Mouse (Mus musculus): Measurements from ENCODE around the gene Abhd12b. TPM values are rescaled to one million over a fixed set of nuclear protein-coding genes. Genes with fewer than 3 reads are reported as not detected.

Gene Abhd12b
- polyA plus RNA-seq, 1 experiment: not detected

- no peak overlapping the region for H3K27ac ChIP-seq (ENCODE audit: control insufficient read depth, insufficient read depth, low read depth, low read length)
- H3K4me3 ChIP-seq (ENCODE audit: control insufficient read depth, low read depth, low read length): no peak overlapping the region
- no peaks in the 10 kb centered on the region for H3K4me1 ChIP-seq (ENCODE audit: control insufficient read depth, insufficient read depth, low read length)
- TF ChIP-seq POLR2A (IDR thresholded peaks at IDR 0.05; ENCODE audit: control insufficient read depth, low read depth, low read length) (no peak), CTCF (IDR thresholded peaks at IDR 0.05; ENCODE audit: control insufficient read depth, insufficient read depth, insufficient replicate concordance, low read depth, low read length) (no peak)
- no peaks in the 10 kb centered on the region for H3K36me3 ChIP-seq (ENCODE audit: control insufficient read depth, insufficient read depth, low read length)
- H3K27me3 ChIP-seq (ENCODE audit: control insufficient read depth, insufficient read depth, low read length): no peaks in the 10 kb centered on the region
Observed at GRCm38 (mm10) chr12:70119552-70119951, 34.4 kb upstream of the Abhd12b start.

- TF ChIP-seq POLR2A (IDR thresholded peaks at IDR 0.05; ENCODE audit: control insufficient read depth, low read depth, low read length) (no peak), CTCF (IDR thresholded peaks at IDR 0.05; ENCODE audit: control insufficient read depth, insufficient read depth, insufficient replicate concordance, low read depth, low read length) (no peak)
- H3K4me1 ChIP-seq (ENCODE audit: control insufficient read depth, insufficient read depth, low read length): no peaks in the 10 kb centered on the region
- no peak overlapping the region for H3K27ac ChIP-seq (ENCODE audit: control insufficient read depth, insufficient read depth, low read depth, low read length)
- no peaks in the 10 kb centered on the region for H3K27me3 ChIP-seq (ENCODE audit: control insufficient read depth, insufficient read depth, low read length)
- H3K36me3 ChIP-seq (ENCODE audit: control insufficient read depth, insufficient read depth, low read length): no peaks in the 10 kb centered on the region
- no peak overlapping the region for H3K4me3 ChIP-seq (ENCODE audit: control insufficient read depth, low read depth, low read length)
Observed at GRCm38 (mm10) chr12:70126626-70127025, 27.3 kb upstream of the Abhd12b start.

- Histone ChIP-seq H3K4me3 (ENCODE audit: control insufficient read depth, low read depth, low read length) (no peak overlapping the region), H3K27ac (ENCODE audit: control insufficient read depth, insufficient read depth, low read depth, low read length) (no peak overlapping the region), H3K36me3 (ENCODE audit: control insufficient read depth, insufficient read depth, low read length) (no peaks in the 10 kb centered on the region), H3K27me3 (ENCODE audit: control insufficient read depth, insufficient read depth, low read length) (no peaks in the 10 kb centered on the region), H3K4me1 (ENCODE audit: control insufficient read depth, insufficient read depth, low read length) (no peaks in the 10 kb centered on the region)
- no peak for TF ChIP-seq POLR2A (IDR thresholded peaks at IDR 0.05; ENCODE audit: control insufficient read depth, low read depth, low read length)
- no peak for TF ChIP-seq CTCF (IDR thresholded peaks at IDR 0.05; ENCODE audit: control insufficient read depth, insufficient read depth, insufficient replicate concordance, low read depth, low read length)
Observed at GRCm38 (mm10) chr12:70129105-70129504, 24.8 kb upstream of the Abhd12b start.

- no peaks in the 10 kb centered on the region; the same call in 1 of the 2 replicates for H3K4me1 ChIP-seq (ENCODE audit: control insufficient read depth, insufficient read depth, low read length)
- peak overlapping the region; percentile 22 for H3K4me3 ChIP-seq (ENCODE audit: control insufficient read depth, low read depth, low read length)
- no peak overlapping the region for H3K27ac ChIP-seq (ENCODE audit: control insufficient read depth, insufficient read depth, low read depth, low read length)
- H3K36me3 ChIP-seq (ENCODE audit: control insufficient read depth, insufficient read depth, low read length): no peaks in the 10 kb centered on the region
- no peak for TF ChIP-seq CTCF (IDR thresholded peaks at IDR 0.05; ENCODE audit: control insufficient read depth, insufficient read depth, insufficient replicate concordance, low read depth, low read length)
- no peaks in the 10 kb centered on the region for H3K27me3 ChIP-seq (ENCODE audit: control insufficient read depth, insufficient read depth, low read length)
Observed at GRCm38 (mm10) chr12:70131042-70131675, 22.8 kb upstream of the Abhd12b start.

- no peaks in the 10 kb centered on the region for H3K36me3 ChIP-seq (ENCODE audit: control insufficient read depth, insufficient read depth, low read length)
- H3K27me3 ChIP-seq (ENCODE audit: control insufficient read depth, insufficient read depth, low read length): no peaks in the 10 kb centered on the region
- H3K27ac ChIP-seq (ENCODE audit: control insufficient read depth, insufficient read depth, low read depth, low read length): no peak overlapping the region
- H3K4me3 ChIP-seq (ENCODE audit: control insufficient read depth, low read depth, low read length): no peak overlapping the region
- no peaks in the 10 kb centered on the region; the same call in 1 of the 2 replicates for H3K4me1 ChIP-seq (ENCODE audit: control insufficient read depth, insufficient read depth, low read length)
- no peak for TF ChIP-seq POLR2A (IDR thresholded peaks at IDR 0.05; ENCODE audit: control insufficient read depth, low read depth, low read length)
- TF ChIP-seq CTCF (IDR thresholded peaks at IDR 0.05; ENCODE audit: control insufficient read depth, insufficient read depth, insufficient replicate concordance, low read depth, low read length): no peak
Observed at GRCm38 (mm10) chr12:70134627-70135235, 19.2 kb upstream of the Abhd12b start.

- Histone ChIP-seq H3K27me3 (ENCODE audit: control insufficient read depth, insufficient read depth, low read length) (no peaks in the 10 kb centered on the region), H3K36me3 (ENCODE audit: control insufficient read depth, insufficient read depth, low read length) (no peaks in the 10 kb centered on the region), H3K27ac (ENCODE audit: control insufficient read depth, insufficient read depth, low read depth, low read length) (no peak overlapping the region), H3K4me3 (ENCODE audit: control insufficient read depth, low read depth, low read length) (no peak overlapping the region), H3K4me1 (ENCODE audit: control insufficient read depth, insufficient read depth, low read length) (no peaks in the 10 kb centered on the region; the same call in 1 of the 2 replicates)
- TF ChIP-seq CTCF (IDR thresholded peaks at IDR 0.05; ENCODE audit: control insufficient read depth, insufficient read depth, insufficient replicate concordance, low read depth, low read length) (no peak), POLR2A (IDR thresholded peaks at IDR 0.05; ENCODE audit: control insufficient read depth, low read depth, low read length) (no peak)
Observed at GRCm38 (mm10) chr12:70136185-70136756, 17.7 kb upstream of the Abhd12b start.

- Histone ChIP-seq H3K36me3 (ENCODE audit: control insufficient read depth, insufficient read depth, low read length) (no peaks in the 10 kb centered on the region), H3K4me3 (ENCODE audit: control insufficient read depth, low read depth, low read length) (no peak overlapping the region), H3K4me1 (ENCODE audit: control insufficient read depth, insufficient read depth, low read length) (no peaks in the 10 kb centered on the region; the same call in 1 of the 2 replicates), H3K27me3 (ENCODE audit: control insufficient read depth, insufficient read depth, low read length) (no peaks in the 10 kb centered on the region), H3K27ac (ENCODE audit: control insufficient read depth, insufficient read depth, low read depth, low read length) (no peak overlapping the region)
- TF ChIP-seq POLR2A (IDR thresholded peaks at IDR 0.05; ENCODE audit: control insufficient read depth, low read depth, low read length) (no peak), CTCF (IDR thresholded peaks at IDR 0.05; ENCODE audit: control insufficient read depth, insufficient read depth, insufficient replicate concordance, low read depth, low read length) (no peak)
Observed at GRCm38 (mm10) chr12:70137095-70137494, 16.8 kb upstream of the Abhd12b start.
